Mouse (Mus musculus): ENCODE results near the gene Stac3.

GRCm38 (mm10) chr10:127508239-127508638 is 6.8 kb downstream of the Stac3 start:
- TF ChIP-seq POLR2A (IDR thresholded peaks at IDR 0.05; ENCODE audit: insufficient read depth, low read depth, low read length): no peak
- TF ChIP-seq CTCF (IDR thresholded peaks at IDR 0.05; ENCODE audit: insufficient read depth, low read depth, low read length): peak; percentile 46; the same call in 1 of the 2 replicates
